Mouse (Mus musculus) macrophage (primary cell): Measurements from ENCODE around the gene Klrd1. TPM values are rescaled to one million over a fixed set of nuclear protein-coding genes. Genes with fewer than 3 reads are reported as not detected.
"Not testable (repeated sequence)": the region's sequence is repeated elsewhere in the genome, so short reads cannot be mapped to it uniquely, and the experiment has no call there.

Experiments used
- H3K27ac ChIP-seq: fragments of 350-480 bp; formaldehyde crosslinking; 2 replicates; pipeline ENCODE4 v1.9.0; 2021
- H3K36me3 ChIP-seq: fragments of 350-480 bp; formaldehyde crosslinking; 2 replicates; pipeline ENCODE4 v1.9.0; 2021; ENCODE audit errors: inconsistent target
- H3K4me3 ChIP-seq: fragments of 350-480 bp; formaldehyde crosslinking; 2 replicates; pipeline ENCODE4 v1.9.0; 2021; ENCODE audit errors: inconsistent target
- H3K79me2 ChIP-seq: fragments of 350-480 bp; formaldehyde crosslinking; 2 replicates; pipeline ENCODE4 v1.9.0; 2021; ENCODE audit errors: inconsistent target
- WGBS: methylation state at CpG from one replicate; pipeline ENCODE4 v1.1.7; 2026; ENCODE audit warnings: inconsistent platforms; ENCODE audit not compliant: missing documents; 5-methylcytosine and 5-hydroxymethylcytosine counted together
- polyA plus RNA-seq: library from polyadenylated mRNA; stranded (reverse); fragments of 250-400 nt; gene quantifications from 3 replicates; pipeline ENCODE4 v1.2.4, GENCODE M21; 2018; ENCODE audit warnings: inconsistent platforms

The Klrd1 gene
- polyA plus RNA-seq, 1 experiment from 2014 or later, result 1.4 TPM

- Histone ChIP-seq H3K4me3 (no peak overlapping the region), H3K36me3 (no peaks in the 10 kb centered on the region), H3K79me2 (no peaks in the 10 kb centered on the region), H3K27ac (no peak overlapping the region)
- WGBS, result 63% methylated on average over 3 of the region's 3 CpGs
These were observed 8.6 kb upstream of the Klrd1 start for GRCm38 (mm10) chr6:129583014-129583413.

- no peak overlapping the region for H3K27ac ChIP-seq
- H3K79me2 ChIP-seq, result no peaks in the 10 kb centered on the region
- no peak overlapping the region for H3K4me3 ChIP-seq
- H3K36me3 ChIP-seq, result no peaks in the 10 kb centered on the region
These were observed 16.8 kb downstream of the Klrd1 start for GRCm38 (mm10) chr6:129608372-129608771.

GRCm38 (mm10) chr6:129623735-129624134 is 32.2 kb downstream of the Klrd1 start, which contains the start of gene Klrk1:
TSS of gene Klrk1 (minus strand) at chr6:129623864.
- H3K79me2 ChIP-seq, result no peaks in the 10 kb centered on the region
- H3K36me3 ChIP-seq, result no peaks in the 10 kb centered on the region
- H3K27ac ChIP-seq, result no peak within 1 kb of the TSS
- no peak within 1 kb of the TSS for H3K4me3 ChIP-seq
- 7% methylated on average over 4 of the region's 4 CpGs for WGBS

GRCm38 (mm10) chr6:129631046-129631445 is 39.5 kb downstream of the Klrd1 start:
- WGBS, result 0% methylated on average over 1 of the region's 2 CpGs
- not testable (repeated sequence) for H3K4me3 ChIP-seq, H3K27ac ChIP-seq, H3K79me2 ChIP-seq, H3K36me3 ChIP-seq

- not testable (repeated sequence) for H3K79me2 ChIP-seq, H3K27ac ChIP-seq, H3K4me3 ChIP-seq, H3K36me3 ChIP-seq
- 100% methylated on average over 2 of the region's 3 CpGs for WGBS
These were observed 51.7 kb downstream of the Klrd1 start, which contains the start of gene Klrc3 for GRCm38 (mm10) chr6:129643237-129643636. TSS of gene Klrc3 (minus strand) at chr6:129643337.

GRCm38 (mm10) chr6:129644054-129644453 is 52.5 kb downstream of the Klrd1 start:
- not testable (repeated sequence) for H3K27ac ChIP-seq, H3K79me2 ChIP-seq, H3K36me3 ChIP-seq, H3K4me3 ChIP-seq
- WGBS, result no CpG with 5 or more reads among the region's 3 CpGs

Other genes starting within 250 kb of the Klrd1 start
- gene Clec12a, start 249.1 kb upstream of the Klrd1 start, polyA plus RNA-seq, result 168 to 417 TPM (median 176 TPM) in 3 replicates
- gene Clec12b, start 205.9 kb upstream of the Klrd1 start, polyA plus RNA-seq, result not detected in 3 replicates
- gene Clec1b, start 194.5 kb upstream of the Klrd1 start, polyA plus RNA-seq, result 0.93 to 5.0 TPM (median 1.5 TPM) in 3 replicates
- 0.48 to 1.2 TPM in 2 of 3 replicates, not detected in the other for gene Clec9a, start 182.9 kb upstream of the Klrd1 start, polyA plus RNA-seq
- gene Clec1a, start 139.8 kb upstream of the Klrd1 start, polyA plus RNA-seq, result 0.12 to 0.80 TPM (median 0.65 TPM) in 3 replicates
- 0.28 to 0.32 TPM (median 0.30 TPM) in 3 replicates for gene Olr1, start 84.6 kb upstream of the Klrd1 start, polyA plus RNA-seq
- gene Tmem52b, start 79.2 kb upstream of the Klrd1 start, polyA plus RNA-seq, result not detected in 3 replicates
- 89.2 to 276 TPM (median 184 TPM) in 3 replicates for gene Gabarapl1, start 58.6 kb upstream of the Klrd1 start, polyA plus RNA-seq
- gene Klre1, start 13.9 kb upstream of the Klrd1 start, polyA plus RNA-seq, result not detected in 3 replicates
- 0.21 to 2.0 TPM (median 1.7 TPM) in 3 replicates for gene Klrk1, start 32.1 kb downstream of the Klrd1 start, polyA plus RNA-seq
- not detected in 3 replicates for gene Klrc3, start 51.6 kb downstream of the Klrd1 start, polyA plus RNA-seq
- gene Klrc2, start 68.9 kb downstream of the Klrd1 start, polyA plus RNA-seq, result not detected in 3 replicates
- gene Klrc1, start 87.2 kb downstream of the Klrd1 start, polyA plus RNA-seq, result 0.07 TPM in 1 of 3 replicates, not detected in the others
- not detected in 3 replicates for gene Klri1, start 125.3 kb downstream of the Klrd1 start, polyA plus RNA-seq
- gene Klri2, start 148.7 kb downstream of the Klrd1 start, polyA plus RNA-seq, result 0.07 TPM in 1 of 3 replicates, not detected in the others
- not detected in 3 replicates for gene Gm156, start 192.5 kb downstream of the Klrd1 start, polyA plus RNA-seq